Mouse (Mus musculus): ENCODE measurements around the gene Sarm1.

Gene Sarm1

DNA sequence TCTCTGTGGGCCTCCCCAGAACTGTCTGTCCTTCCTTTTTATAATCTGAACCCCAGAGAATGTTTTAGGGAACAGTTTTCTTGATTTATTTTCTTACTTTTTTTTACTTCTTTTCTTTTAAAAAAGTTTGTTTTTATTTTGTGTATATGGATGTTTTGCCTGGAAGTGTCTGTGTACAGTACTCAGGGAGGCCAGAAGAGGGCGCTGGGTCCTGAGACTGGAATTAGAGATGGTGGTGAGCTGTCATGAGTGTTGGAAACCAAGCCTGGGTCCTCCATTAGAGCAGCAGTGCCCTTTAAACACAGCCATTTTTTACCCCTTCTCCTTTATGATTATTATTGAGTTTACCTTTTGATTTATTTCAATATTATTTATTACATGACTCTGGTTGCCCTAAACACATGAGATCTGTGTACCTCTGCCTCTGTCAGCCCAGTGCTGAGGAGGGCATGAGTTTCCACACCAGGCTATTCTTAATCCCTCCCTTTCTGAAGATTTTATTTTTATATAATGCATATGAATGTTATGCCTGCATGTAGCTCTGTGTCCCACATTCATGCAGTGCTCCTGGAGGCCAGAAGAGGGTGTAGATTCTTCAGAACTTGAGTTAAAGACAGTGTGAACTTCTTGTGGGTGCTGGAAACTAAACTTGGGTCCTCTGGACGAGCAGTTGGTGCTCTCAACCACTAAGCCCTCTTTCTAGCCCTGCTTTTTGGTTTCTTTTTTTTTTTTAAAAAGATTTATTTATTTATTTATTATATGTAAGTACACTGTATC lies 18.2 kb upstream of the Sarm1 start:
- in situ Hi-C loops (cut with MboI; ENCODE audit: low pct_unique_long_range_greater_than_20kb in 1 of 2, low sequenced_read_pairs in 2 of 2, unreplicated experiment in 1 of 2) = no loop called here

DNA sequence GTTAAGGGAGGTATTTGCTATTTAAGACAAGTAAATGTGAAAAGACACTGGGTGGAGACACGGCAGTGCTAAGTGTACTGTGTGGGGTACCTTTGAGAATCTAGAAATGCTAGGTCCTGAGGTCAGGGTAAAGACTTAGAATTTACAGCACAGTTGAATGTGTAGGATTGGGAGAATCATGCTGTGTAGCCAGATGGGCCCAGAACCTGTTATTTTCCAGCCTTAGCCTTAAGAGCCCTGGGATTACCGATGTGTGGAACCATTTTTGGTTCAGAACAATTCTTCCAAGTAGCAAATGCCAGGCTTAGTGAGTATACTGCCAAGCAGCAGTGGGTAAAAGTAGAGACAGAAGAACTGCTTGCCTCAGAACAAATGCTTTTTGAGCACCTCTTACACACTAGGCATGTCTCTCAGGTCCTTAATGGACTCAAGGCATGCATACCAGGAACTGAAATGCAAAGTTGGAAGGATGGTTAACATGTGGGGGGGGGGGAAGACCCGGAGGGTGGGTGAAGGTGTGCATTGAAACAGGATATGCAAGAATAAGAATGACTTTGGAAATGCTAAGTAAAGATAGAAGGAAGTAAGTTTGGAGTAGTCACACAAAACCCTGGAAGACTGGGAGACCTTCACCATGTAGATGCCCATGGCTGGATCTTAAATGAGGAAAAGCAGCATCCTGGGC lies 15.7 kb upstream of the Sarm1 start:
- in situ Hi-C loops (cut with MboI; ENCODE audit: low pct_unique_long_range_greater_than_20kb in 1 of 2, low sequenced_read_pairs in 2 of 2, unreplicated experiment in 1 of 2) = no loop called here

DNA sequence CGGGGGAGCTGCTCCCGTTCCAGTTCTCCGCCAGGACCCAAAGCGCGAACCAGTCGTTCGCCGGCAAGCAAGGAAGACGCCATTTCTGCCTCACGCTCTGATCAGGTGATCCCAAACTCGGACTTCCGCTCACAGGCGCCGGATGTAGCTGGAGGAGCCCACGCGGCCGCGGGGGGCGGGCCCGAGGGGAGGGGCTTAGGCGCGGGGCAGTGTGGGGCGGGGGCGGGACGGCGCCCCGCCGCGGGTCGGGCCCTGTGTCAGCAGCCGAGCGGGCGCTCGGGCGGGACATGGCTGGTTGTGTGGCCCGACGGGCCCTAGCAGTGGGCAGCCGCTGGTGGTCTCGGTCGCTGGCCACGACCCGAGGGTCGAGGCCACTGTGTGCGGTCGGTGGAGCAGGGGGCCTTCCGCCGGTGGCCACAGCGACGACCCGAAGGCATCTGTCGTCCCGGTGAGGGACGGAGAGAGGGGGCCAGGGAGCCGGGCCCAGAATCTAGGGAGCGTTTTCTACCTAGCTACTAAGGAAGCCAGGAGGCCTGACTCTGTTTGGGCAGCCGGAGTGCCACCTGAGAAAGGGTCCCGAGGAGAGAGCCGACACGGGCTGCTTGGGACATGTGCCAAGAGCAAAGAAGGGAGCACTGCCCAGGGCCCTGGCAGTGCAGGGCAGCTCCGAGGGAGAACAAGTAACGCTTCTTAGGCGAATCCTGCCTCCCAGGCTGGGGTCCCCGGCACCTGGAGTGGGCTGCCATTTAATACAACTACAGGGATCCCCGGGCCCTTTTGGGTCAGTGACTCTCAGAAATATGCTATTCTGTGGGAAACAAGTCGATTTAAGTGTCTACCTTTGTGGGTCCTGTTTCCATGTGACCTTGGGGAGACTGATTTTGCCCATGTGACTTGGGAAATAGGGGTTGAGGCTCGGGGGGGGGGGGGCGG lies 14.7 kb upstream of the Sarm1 start, which contains the start of the genes Tmem199 and Poldip2:
Tmem199 (minus strand) TSS at position 148 of the 933 bp plus-strand sequence.
Poldip2 (plus strand) TSS at position 169 of the 933 bp plus-strand sequence.
- in situ Hi-C loops (cut with MboI; ENCODE audit: low pct_unique_long_range_greater_than_20kb in 1 of 2, low sequenced_read_pairs in 2 of 2, unreplicated experiment in 1 of 2) = no loop called here

DNA sequence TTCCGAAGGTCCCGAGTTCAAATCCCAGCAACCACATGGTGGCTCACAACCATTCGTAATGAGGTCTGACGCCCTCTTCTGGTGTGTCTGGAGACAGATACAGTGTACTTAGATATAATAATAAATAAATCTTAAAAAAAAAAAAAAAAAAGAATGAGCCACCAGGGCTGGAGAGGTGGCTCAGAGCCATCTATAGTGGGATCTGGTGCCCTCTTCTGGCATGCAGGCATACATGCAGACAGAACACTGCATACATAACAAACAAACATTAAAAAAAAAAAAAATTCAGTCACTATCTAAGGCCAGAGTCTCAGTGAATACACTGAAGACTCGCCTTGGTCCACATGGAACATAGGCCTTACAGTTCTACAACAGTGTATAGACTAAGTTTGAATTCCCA lies 11.6 kb upstream of the Sarm1 start:
- in situ Hi-C loops (cut with MboI; ENCODE audit: low pct_unique_long_range_greater_than_20kb in 1 of 2, low sequenced_read_pairs in 2 of 2, unreplicated experiment in 1 of 2) = no loop called here

DNA sequence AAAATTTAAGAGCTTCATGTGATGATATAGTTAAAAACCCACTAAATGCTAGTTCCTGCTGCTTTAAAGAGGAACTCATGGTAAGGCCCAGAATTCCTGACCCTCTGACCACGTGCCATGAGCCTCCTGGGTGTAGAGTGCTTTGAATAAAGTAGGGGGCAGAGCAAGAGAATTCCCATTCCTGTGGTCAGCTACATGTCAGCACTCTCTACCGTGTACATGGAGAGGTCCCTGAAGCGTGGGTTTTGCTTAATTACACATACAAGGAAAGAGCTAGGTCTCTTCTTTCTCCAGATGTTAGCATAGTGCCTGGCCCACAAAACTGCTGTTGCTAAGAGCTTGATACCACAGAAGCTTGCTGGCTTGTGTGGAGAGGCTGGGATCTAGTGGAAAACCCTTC lies 7.9 kb upstream of the Sarm1 start:
- in situ Hi-C loops (cut with MboI; ENCODE audit: low pct_unique_long_range_greater_than_20kb in 1 of 2, low sequenced_read_pairs in 2 of 2, unreplicated experiment in 1 of 2) = no loop called here

DNA sequence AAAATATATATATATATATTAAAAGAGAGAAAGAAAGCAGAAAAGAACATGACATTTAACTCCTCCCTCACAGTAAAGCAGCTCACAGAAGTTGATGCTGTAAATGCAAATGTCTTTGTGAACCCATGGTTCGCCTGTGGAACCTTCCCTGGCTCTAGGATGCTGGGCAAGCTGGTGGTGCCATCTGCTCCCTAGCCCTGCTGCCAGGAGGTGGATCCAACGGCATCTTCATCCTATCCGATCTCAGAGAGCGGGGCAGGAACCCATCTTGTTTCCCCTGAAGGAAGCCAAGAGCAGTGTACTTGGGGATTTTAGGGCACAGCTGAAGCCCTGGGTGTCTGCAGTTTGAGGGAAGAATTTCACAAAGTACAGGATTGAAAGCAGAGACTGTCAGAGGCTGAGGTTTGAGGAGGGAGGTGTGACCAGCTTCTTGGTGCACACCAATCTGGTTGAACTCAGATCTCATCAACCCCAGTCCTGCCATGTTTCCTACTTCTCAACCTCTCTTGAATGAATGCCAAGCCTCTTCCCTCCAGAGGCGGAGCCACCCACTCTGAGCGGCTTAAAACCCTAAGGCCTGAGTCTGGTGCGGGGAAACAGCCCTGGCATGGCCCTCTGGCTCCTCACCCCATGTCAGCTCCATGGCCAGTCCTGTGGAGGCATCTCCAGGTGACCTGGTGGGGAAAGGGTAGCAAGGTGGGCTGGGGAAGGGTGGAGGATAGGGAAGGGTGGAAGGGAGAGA lies 5.5 kb upstream of the Sarm1 start, which contains the start of gene Sebox:
Sebox (plus strand) TSS at position 539 of the 742 bp plus-strand sequence.
- in situ Hi-C loops (cut with MboI; ENCODE audit: low pct_unique_long_range_greater_than_20kb in 1 of 2, low sequenced_read_pairs in 2 of 2, unreplicated experiment in 1 of 2) = no loop called here

DNA sequence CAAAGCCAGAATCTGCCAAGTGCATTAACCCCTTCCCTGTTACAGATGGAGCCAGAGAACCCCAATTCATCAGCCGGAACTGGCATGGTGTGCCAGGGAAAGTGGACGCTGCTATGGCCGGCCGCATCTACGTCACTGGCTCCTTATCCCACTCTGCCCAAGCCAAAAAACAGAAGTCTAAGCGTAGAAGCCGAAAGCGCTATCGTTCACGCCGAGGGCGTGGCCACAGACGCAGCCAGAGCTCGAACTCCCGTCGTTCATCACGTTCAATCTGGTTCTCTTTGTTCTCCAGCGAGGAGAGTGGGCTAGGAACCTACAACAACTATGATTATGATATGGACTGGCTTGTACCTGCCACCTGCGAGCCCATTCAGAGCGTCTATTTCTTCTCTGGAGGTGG lies 4.0 kb upstream of the Sarm1 start:
- in situ Hi-C loops (cut with MboI; ENCODE audit: low pct_unique_long_range_greater_than_20kb in 1 of 2, low sequenced_read_pairs in 2 of 2, unreplicated experiment in 1 of 2) = no loop called here

DNA sequence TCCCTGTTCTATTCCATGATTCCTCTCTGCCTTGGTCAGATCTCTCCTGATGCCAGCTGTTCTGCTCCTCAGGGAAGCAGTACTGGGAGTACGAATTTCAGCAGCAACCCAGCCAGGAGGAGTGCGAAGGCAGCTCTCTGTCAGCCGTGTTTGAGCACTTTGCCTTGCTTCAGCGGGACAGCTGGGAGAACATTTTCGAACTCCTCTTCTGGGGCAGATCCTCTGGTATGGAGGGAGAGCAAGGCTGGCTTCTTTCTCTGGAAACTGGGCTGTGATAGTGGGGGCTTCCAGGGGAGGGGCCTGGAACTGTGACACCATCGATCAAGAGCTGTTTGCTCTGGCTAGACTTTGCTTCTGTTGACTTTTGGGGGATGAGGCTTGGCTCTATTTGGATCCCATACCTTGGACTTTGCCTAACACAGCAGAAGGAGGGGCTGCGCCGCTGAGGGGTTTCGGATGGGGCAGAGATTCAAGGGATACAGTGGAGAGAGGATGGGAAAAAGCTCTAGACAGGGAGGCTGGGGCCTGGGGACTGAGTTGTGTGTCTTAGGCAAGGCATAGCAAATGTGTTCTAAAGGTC lies 3.2 kb upstream of the Sarm1 start:
- in situ Hi-C loops (cut with MboI; ENCODE audit: low pct_unique_long_range_greater_than_20kb in 1 of 2, low sequenced_read_pairs in 2 of 2, unreplicated experiment in 1 of 2) = no loop called here

DNA sequence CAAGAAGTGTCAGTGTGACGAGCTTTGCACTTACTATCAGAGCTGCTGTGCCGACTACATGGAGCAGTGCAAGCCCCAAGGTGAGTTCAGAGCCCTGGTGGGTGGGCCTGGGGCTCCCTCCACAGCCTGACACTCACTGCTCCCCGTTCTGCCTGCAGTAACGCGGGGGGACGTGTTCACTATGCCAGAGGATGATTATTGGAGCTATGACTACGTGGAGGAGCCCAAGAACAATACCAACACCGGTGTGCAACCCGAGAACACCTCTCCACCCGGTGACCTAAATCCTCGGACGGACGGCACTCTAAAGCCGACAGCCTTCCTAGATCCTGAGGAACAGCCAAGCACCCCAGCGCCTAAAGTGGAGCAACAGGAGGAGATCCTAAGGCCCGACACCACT lies 2.0 kb upstream of the Sarm1 start:
- in situ Hi-C loops (cut with MboI; ENCODE audit: low pct_unique_long_range_greater_than_20kb in 1 of 2, low sequenced_read_pairs in 2 of 2, unreplicated experiment in 1 of 2) = no loop called here

DNA sequence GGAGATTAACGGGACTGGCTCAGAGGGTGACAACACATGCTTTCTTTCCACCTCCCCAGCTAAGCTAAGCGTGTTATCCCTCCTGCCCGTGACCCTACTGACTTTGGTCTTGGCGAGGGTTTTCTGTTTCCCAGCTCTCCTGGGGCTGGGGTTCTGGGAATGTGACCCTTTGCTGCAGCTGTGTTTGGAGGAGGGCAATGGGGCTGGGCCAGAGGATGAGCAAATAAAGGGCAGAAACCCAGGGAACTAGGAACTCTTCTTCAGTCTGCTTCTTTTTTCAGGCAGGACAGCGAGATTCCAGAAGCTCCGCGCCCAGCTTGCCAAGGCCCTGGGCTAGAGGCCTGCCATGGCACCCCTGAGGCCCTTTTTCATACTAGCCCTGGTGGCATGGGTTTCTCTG lies 1.4 kb upstream of the Sarm1 start, which contains the start of gene Vtn:
Vtn (plus strand) TSS at position 88 of the 400 bp plus-strand sequence.
- in situ Hi-C loops (cut with MboI; ENCODE audit: low pct_unique_long_range_greater_than_20kb in 1 of 2, low sequenced_read_pairs in 2 of 2, unreplicated experiment in 1 of 2) = no loop called here

DNA sequence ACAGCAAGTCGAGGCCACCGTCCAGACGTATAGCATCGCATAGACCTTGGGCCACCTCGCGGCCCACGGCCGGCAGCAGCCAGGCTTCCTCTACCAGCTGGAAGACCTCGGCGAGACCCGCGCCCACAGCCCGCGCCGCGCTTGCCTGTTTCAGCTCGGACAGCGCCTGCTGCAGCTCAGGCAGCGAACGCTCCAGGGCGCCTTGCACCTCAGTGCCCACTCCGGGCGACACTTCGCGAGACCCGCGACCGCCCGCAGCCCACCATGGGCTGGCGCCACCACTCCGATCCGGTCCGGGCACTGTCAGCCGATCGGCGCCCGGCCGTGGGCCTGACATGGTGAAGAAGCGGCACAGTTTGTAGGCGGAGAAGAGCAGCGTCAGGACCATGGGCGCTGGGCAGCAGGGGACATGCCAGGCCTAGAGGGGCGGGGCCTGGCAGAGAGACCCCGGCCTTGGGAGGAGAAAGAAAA lies 448 bp downstream of the Sarm1 start:
- in situ Hi-C loops (cut with MboI; ENCODE audit: low pct_unique_long_range_greater_than_20kb in 1 of 2, low sequenced_read_pairs in 2 of 2, unreplicated experiment in 1 of 2) = no loop called here

DNA sequence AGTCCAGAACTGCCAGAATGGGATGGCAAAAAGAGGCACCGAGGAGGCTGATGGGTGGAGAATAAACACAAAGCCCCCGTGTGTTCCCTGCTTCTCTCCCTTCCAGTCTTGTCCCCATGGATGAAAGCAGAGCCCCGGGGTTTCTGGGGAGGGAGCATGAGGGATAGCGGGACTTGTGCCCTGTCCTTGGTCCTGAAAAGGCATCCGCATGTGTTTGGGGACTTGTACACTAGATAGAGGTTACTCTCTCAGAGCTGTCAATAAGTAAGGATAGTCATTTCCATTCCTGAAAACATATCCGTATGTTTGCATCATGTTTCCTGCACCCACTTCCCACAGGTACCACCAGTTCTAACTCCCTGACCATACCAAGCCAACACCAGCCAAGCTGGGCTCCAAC lies 1.6 kb downstream of the Sarm1 start:
- in situ Hi-C loops (cut with MboI; ENCODE audit: low pct_unique_long_range_greater_than_20kb in 1 of 2, low sequenced_read_pairs in 2 of 2, unreplicated experiment in 1 of 2) = no loop called here

DNA sequence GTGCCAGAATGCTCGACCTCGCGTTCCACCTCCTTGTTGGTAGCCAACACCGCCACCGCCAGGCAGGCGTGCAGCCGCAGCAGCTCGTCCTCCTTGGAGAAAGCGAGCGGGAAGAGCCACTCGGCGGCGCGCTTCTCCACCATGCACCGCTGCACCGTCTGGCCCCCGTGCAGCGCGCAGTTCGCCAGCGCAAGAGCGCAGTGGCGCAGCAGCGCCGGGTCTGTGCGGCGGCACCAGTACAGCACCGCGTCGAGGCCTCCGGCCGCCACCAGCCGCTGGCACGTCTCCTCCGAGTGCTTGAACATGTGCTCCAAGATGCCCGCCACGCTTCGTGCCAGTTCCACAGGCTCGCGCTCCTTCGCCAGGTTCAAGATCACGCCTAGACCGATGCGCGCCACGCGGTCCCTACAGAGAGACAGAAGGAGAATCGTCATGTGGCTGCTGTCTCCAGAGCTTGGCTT lies 6.7 kb downstream of the Sarm1 start:
- in situ Hi-C loops (cut with MboI; ENCODE audit: low pct_unique_long_range_greater_than_20kb in 1 of 2, low sequenced_read_pairs in 2 of 2, unreplicated experiment in 1 of 2) = no loop called here

DNA sequence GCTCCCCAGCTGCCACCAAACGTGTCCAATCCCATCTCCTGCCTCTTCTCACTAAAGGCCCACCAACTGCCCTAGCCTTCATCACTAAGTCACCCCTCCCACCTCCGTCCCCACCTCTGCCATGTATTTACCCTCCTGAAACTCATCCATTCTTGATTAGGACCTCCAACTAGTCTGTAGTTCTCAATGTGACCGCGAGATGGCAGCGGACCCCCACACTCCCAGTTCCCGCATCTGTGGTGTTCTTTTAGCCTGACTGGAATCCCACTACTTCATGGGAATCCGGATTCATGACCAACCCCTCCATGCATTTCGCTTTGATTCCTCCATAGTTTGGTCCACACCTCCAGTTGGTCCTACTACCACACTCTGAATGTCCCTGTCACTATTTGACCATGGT lies 9.4 kb downstream of the Sarm1 start:
- in situ Hi-C loops (cut with MboI; ENCODE audit: low pct_unique_long_range_greater_than_20kb in 1 of 2, low sequenced_read_pairs in 2 of 2, unreplicated experiment in 1 of 2) = no loop called here

DNA sequence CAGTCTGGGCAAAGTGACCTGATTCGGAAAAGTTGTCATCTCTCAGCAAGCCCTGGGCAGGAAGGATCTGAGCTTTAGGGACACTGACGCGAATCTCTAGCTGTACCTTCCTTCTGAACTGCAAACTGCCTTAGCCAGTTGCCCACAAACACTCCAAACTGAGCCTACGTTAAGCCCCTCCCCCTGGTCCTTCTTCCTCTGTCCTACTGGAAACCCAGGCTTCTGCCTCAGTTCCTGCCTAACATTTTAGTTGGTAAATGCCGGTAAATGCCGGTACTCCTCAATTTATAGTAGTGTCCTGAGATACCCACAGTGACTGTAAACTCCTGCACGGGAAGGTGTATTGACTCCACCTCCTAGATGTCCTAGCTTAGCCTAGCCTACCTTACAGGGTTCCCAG lies 13.9 kb downstream of the Sarm1 start:
- in situ Hi-C loops (cut with MboI; ENCODE audit: low pct_unique_long_range_greater_than_20kb in 1 of 2, low sequenced_read_pairs in 2 of 2, unreplicated experiment in 1 of 2) = no loop called here

DNA sequence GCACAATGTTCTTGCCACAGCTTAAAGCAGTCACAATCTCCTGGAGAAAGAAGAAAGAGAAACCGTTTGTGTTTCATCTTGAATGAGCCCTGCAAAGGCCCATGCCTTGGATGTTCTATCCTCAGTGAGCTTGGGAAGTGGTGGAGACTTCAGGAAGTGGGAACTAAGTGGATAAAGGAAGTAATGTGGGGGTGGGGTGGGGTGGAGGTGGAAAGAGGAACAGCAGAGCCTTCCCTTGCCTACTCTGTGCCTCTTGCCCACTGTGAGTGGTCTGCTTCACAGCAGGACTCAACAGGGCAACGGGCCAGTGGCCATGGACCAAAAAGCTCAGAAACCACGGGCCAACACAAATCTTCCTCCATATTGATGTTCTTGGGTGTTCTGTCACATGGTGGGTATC lies 22.3 kb downstream of the Sarm1 start:
- in situ Hi-C loops (cut with MboI; ENCODE audit: low pct_unique_long_range_greater_than_20kb in 1 of 2, low sequenced_read_pairs in 2 of 2, unreplicated experiment in 1 of 2) = no loop called here

DNA sequence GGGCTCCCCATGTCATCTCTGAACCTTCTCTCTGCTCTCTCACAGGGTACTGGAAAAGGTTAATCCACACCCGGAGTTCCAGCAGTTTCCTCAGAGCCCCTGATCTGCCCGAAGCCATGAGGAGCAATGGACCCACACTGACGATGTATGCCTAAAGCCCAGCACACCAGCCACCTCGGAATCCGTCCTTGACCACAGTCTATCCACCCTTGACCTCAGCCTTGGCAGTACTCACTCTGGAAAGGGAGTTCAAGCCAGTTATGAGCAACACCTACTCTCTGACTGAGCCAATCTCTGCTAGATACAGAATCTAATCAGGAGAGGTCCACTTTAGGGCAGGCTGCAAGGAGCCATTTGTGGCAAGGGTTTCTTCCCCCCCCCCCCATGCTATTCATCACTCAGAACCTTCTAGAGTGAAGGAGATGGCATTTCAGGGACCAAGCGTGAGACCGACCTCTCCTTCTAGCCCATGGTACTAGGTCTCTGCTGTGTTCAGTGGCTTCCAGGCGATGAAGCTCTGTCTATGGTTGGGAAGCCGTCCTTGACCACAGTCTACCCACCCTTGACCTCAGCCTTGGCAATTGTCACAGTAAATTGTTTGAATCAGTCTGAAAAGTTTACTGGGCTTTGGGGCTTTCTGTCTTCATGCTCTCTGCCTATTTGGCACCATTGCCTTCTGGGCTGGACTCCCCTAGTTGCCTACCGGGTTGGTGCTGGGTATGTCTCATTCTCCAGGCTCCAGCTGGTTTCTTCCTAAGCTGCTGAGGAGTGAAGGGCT lies 26.0 kb downstream of the Sarm1 start:
- in situ Hi-C loops (cut with MboI; ENCODE audit: low pct_unique_long_range_greater_than_20kb in 1 of 2, low sequenced_read_pairs in 2 of 2, unreplicated experiment in 1 of 2) = no loop called here

Measured in mouse embryonic stem cell (cell line).